Mouse (Mus musculus) Patski (cell line): ENCODE data around the gene Gpx4. TPM values are rescaled to one million over a fixed set of nuclear protein-coding genes. Genes with fewer than 3 reads are reported as not detected.

Source experiments
- ATAC-seq: fragments of 100-300 bp; one replicate; pipeline ENCODE4 v1.8.0; 2021
- CTCF ChIA-PET: fragments of 350-600 bp; sonication (Branson Sonifier 250); formaldehyde crosslinking; loops from one replicate; lab custom pipeline; 2022; ENCODE audit warnings: inconsistent platforms; lab: Charles Lee
- POLR2A ChIA-PET: fragments of 350-600 bp; sonication (Branson Sonifier 250); formaldehyde crosslinking; loops from one replicate; lab custom pipeline; 2022; ENCODE audit warnings: antibody characterized with exemption, inconsistent platforms; lab: Charles Lee
- DNase-seq: peaks from one replicate; pipeline ENCODE4 v3.0.0-alpha.2; 2011; ENCODE audit warnings: low read depth, low spot score
- H3K27me3 ChIP-seq: fragments of 371-371 bp; one replicate; pipeline ENCODE4 v1.5.1; 2021
- CTCF ChIP-seq: fragments of 100-300 bp; IDR thresholded peaks from one replicate; pipeline ENCODE4 v1.5.1; 2021
- in situ Hi-C: fragments of 300-500 bp; cut with MboI; formaldehyde crosslinking; loops from 3 replicates; pipeline ENCODE4 v1.11.1; 2018; ENCODE audit warnings: low pct_unique_long_range_greater_than_20kb, mixed read lengths
- polyA plus RNA-seq: library from polyadenylated mRNA; unstranded; gene quantifications from one replicate; pipeline ENCODE4 v1.2.3, GENCODE M21; 2021

The Gpx4 gene
- polyA plus RNA-seq, 1 experiment from 2014 or later = 916 TPM

DNA sequence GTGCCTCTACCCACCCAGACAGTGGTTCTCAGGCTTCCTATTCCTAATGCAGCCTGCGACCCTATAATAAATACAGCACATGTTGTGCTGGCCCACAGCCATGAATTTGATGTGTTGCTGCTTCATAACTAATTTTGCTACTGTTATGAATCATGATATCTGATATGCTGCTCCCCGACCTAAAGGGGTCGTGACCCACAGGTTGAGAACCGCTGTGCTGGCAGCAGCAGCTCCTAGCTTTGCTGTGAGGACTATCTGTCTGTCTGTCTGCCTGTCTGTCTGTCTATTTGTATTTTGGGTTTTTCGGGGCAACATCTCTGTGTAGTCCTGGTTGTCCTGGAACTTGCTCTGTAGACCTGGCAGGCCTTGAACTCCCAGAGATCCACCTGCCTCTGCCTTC, 23.2 kb upstream of the Gpx4 start:
- H3K27me3 ChIP-seq = no peaks in the 10 kb centered on the region
- TF ChIP-seq CTCF = no peak
- POLR2A ChIA-PET = interaction anchor here (0.7 kb wide), 1 partner anchor 9 kb away, joined by 4 read pairs; no protein-coding TSS in a partner anchor
- in situ Hi-C loops = no loop called here
- CTCF ChIA-PET = interaction anchor here (2.0 kb wide), 1 partner anchor 14 kb away, joined by 6 read pairs; no protein-coding TSS in a partner anchor
- no peak for DNase-seq
- no peak for ATAC-seq

DNA sequence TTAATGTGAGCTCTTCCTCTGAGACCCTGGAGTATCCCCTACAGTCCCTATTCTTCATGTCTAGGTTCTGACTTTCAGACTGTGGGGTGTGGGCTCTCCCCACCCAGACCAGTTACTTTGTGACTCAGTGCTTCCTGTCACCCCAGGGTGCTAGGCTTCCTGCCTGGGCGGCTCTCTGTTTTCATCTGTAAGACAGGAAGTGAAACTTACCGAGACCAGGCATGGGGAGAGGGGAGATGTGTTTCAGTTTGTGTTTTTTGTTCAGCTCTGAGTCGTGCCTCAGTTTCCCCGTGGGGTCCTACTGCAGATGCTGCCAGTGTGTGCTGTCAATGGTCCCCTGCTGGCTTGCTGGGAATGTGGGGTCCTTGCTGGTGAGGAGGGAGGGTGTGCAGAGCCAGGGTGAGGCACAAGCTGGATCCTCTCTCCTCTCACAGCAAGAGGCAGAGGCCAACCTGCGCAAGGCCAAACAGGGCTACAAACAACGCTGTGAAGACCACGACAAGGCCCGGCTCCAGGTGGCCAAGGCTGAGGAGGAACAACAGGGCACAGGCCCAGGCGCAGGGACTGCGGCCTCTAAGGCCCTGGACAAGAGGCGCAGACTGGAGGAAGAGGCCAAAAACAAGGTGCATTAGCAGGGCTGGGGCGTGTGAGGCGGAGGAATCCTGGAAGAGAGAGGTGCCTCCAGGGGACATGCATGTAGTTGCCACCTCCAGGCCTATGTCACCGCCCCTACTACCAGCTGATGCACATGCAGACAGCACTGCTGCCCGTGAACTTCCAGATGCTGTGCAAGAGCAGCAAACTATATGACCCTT, 22.5 kb upstream of the Gpx4 start:
- POLR2A ChIA-PET = no interaction called here
- no peak for ATAC-seq

DNA sequence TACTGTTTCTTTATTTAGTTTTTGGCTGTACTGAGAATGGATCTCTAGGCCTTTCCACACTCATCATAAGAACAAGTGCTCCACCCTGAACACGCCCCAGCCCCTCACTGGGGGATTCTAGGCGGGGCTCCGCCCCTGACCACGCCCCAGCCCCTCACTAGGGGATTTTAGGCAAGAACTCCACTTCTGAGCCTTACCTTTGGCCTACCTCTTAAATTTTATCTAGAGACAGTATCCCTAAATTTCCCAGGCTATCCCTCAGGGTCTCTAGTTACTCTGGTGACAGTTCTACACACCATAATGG, 22.0 kb upstream of the Gpx4 start:
- H3K27me3 ChIP-seq = no peaks in the 10 kb centered on the region
- in situ Hi-C loops = no loop called here
- DNase-seq (no peak), ATAC-seq (no peak)
- ChIA-PET CTCF (interaction anchor here (1.0 kb wide), 1 partner anchor 9 kb away, joined by 4 read pairs; no protein-coding TSS in a partner anchor), POLR2A (no interaction called here)
- TF ChIP-seq CTCF = no peak

More for the DNA sequence above, 22.5 kb upstream of the Gpx4 start:
- TF ChIP-seq CTCF = no peak
- no peaks in the 10 kb centered on the region for H3K27me3 ChIP-seq
- CTCF ChIA-PET = interaction anchor here (1.0 to 2.0 kb wide), 2 partner anchors 9 to 14 kb away, joined by 4 to 6 read pairs; no protein-coding TSS in a partner anchor
- no peak for DNase-seq
- in situ Hi-C loops = no loop called here

DNA sequence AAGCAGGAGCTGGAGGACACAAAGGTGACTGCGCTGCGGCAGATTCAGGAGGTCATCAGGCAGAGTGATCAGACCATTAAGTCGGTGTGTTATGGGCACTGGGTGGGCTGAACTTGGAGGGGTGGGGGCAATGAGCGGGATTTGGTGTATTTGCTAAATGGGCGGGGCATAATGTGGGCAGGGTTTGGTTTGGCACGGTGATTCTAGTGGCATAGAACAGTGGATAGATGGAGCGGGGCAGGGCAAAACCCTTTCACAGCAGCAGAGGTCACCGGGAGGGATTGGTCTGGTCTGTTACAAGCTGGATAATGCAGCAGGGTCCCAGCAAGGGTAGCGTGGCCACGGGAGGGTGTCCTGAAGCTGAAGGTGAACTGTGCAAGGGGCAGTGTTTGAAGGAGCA, 21.5 kb upstream of the Gpx4 start:
- in situ Hi-C loops = no loop called here
- CTCF ChIA-PET = interaction anchor here (1.0 kb wide), 1 partner anchor 8 kb away, joined by 4 read pairs; no protein-coding TSS in a partner anchor

DNA sequence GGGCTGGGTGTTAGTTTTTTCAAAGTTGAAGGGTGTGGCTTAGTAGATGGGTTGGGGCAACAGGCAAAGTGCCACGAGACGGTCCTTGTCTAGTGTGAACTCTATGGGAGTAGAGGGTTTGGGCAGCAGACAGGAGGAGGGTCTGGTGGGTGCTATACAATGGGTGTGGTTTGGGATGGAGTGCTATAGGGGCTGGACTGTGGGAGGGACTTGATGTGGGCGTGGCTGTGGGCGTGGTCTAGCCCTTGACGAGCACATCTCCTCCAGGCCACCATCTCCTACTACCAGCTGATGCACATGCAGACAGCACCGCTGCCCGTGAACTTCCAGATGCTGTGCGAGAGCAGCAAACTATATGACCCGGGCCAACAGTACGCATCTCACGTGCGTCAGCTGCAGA, 21.1 kb upstream of the Gpx4 start:
- CTCF ChIA-PET = interaction anchor here (1.0 kb wide), 1 partner anchor 8 kb away, joined by 4 read pairs; no protein-coding TSS in a partner anchor
- POLR2A ChIA-PET = interaction anchor here (0.6 kb wide), 1 partner anchor 22 kb away, joined by 3 read pairs; no protein-coding TSS in a partner anchor
- no peaks in the 10 kb centered on the region for H3K27me3 ChIP-seq
- in situ Hi-C loops = no loop called here
- ATAC-seq = no peak
- TF ChIP-seq CTCF = no peak
- DNase-seq = no peak

More for the DNA sequence above, 21.5 kb upstream of the Gpx4 start:
- DNase-seq (no peak), ATAC-seq (no peak)
- TF ChIP-seq CTCF = no peak
- POLR2A ChIA-PET = no interaction called here
- H3K27me3 ChIP-seq = no peaks in the 10 kb centered on the region

DNA sequence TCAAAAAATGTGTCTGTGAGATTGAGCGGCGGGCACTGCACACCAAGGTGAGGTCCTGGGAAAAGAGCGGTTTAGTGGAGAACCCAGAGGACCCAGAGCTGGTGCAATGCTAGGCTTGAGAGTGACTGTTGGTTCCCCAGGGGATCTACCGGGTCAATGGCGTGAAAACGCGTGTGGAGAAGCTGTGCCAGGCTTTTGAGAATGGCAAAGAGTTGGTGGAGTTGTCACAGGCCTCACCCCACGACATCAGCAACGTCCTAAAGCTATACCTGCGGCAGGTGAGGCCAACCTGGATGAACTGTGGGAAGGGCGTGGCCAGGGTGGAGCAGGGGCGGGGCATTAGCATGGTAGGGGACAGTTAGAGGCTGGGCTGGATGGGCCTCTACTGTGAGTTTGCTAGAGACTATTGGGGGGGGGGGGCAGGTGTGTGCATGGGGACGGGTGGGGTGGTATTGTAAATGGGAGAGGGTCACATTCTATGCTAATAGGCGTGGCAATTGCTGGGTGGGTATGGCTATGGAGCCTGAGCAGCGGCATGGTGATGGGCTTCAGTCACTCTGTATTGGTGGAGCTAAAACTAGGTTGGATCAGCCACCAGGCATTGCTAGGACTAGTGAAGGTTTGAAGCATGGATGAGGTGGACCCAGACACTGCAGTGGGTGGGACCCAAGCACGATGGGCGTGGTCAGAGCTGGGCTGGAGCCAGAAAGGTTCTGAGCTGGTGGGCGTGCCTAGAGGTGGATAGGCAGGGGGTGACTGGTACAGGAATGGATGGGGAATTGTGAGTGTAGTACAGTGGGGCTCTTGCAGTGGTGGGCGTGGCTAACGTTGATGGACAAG, 19.1 kb upstream of the Gpx4 start:
- ChIA-PET POLR2A (interaction anchor here (1.0 to 1.7 kb wide), 2 partner anchors 26 to 37 kb away, joined by 3 read pairs; no protein-coding TSS in a partner anchor), CTCF (no interaction called here)
- DNase-seq = no peak
- no peak for ATAC-seq
- TF ChIP-seq CTCF = no peak
- H3K27me3 ChIP-seq = no peaks in the 10 kb centered on the region
- in situ Hi-C loops = no loop called here

DNA sequence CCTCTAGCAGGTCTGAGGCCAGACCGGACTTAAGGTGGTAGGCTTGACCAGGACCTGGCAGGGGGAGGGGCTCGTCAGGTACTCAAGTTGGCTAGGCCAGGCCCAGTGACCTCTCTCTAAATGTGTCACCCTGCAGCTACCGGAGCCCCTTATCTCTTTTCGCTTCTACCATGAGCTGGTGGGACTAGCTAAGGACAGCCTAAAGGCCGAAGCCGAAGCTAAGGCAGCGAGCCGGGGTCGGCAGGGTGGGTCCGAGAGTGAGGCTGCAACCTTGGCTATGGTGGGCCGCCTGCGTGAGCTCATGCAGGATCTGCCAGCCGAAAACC, 18.5 kb upstream of the Gpx4 start:
- ATAC-seq (no peak), DNase-seq (no peak)
- CTCF ChIA-PET = no interaction called here
- no peak for TF ChIP-seq CTCF
- in situ Hi-C loops = no loop called here
- H3K27me3 ChIP-seq = no peaks in the 10 kb centered on the region
- POLR2A ChIA-PET = interaction anchor here (1.7 kb wide), 1 partner anchor 26 kb away, joined by 3 read pairs; no protein-coding TSS in a partner anchor

DNA sequence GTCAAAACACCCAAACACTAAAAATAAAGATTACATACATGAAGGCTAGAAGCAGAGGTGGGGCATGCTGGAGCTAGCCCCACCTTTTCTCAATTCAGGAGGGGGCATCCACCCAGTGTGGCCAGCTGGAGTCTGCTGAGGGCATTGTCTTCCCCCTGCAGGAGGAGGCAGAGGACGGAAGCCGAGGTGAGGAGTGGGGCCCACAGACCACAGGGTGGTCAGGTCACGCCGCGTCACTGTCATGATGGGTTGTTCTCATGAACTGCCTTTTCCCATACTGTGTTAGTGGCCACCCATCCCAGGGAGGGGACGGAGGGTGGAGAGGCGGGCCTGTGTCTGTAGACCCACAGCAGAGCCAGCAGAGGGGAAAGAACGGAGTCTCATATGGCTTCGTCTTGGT, 16.8 kb upstream of the Gpx4 start:
- ATAC-seq (no peak), DNase-seq (no peak)
- no peak for TF ChIP-seq CTCF
- CTCF ChIA-PET = interaction anchor here (1.2 to 2.5 kb wide), 2 partner anchors 15 to 45 kb away, joined by 3 to 8 read pairs; partner anchors contain the start of gene Arhgap45
- POLR2A ChIA-PET = no interaction called here
- H3K27me3 ChIP-seq = no peaks in the 10 kb centered on the region
- in situ Hi-C loops = no loop called here

DNA sequence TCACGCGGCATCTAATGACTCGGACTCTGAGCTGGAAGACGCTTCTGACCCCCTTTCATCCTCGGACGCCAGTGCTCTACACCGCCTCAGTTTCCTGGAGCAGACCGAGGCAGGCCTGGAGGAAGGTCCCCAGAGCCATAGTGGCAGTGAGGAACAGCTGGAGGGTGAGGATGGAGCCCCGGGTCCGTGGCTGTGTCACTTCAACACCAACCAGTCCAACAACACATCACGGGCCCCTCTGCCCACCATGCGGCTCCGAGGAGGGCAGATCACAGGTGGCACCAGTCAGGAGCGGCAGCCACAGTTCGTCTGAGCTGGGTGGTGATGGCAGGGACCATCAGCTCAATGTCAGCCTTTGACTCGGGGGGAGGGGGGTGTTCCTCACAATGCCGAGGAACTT, 16.2 kb upstream of the Gpx4 start:
- no peaks in the 10 kb centered on the region for H3K27me3 ChIP-seq
- POLR2A ChIA-PET = no interaction called here
- CTCF ChIA-PET = interaction anchor here (1.0 to 2.5 kb wide), 3 partner anchors 15 to 45 kb away, joined by 3 to 8 read pairs (median 4); partner anchors contain the start of gene Arhgap45
- in situ Hi-C loops = no loop called here
- no peak for TF ChIP-seq CTCF
- ATAC-seq (no peak), DNase-seq (no peak)

DNA sequence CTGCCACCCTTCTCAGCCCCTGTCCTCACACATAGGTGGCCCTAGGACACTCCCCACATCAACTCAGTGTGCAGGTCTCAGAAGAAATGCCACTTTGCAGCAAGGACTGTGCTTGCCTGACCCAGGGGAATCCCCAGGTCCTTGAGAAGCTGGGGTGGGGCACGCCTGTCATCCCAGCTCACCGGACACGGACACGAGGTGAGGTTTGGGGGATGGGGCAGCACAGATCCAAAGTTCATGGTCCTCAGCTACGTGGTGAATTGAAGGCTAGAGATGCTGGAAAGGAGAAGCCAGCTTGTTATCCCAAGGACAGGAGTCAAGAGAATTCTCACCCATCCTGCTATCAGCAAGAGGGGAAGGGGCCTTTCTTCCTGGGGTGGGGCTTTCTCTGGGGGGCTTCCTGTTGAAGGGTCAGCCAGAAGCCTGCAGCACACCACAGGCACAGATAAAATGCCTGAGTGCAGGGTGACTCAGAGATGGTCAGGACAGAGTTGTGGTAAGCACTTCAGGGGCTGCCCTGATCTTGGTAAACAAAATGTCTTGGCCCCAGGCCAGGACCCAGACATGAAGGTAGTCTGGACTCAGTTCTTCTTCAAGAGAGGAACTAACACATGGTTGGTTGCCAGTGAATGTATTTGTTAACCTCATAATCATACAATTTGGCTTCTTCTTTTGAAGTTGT, 14.0 kb upstream of the Gpx4 start:
- CTCF ChIA-PET = interaction anchor here (0.9 to 1.4 kb wide), 5 partner anchors 8 to 132 kb away, joined by 3 to 5 read pairs (median 4); no protein-coding TSS in a partner anchor
- in situ Hi-C loops = no loop called here
- DNase-seq = no peak

More for the DNA sequence above, 14.0 kb upstream of the Gpx4 start:
- ATAC-seq = peak; percentile 32
- no peak for TF ChIP-seq CTCF
- POLR2A ChIA-PET = interaction anchor here (0.6 to 3.5 kb wide), 6 partner anchors 9 to 23 kb away, joined by 3 to 14 read pairs (median 4); no protein-coding TSS in a partner anchor
- no peaks in the 10 kb centered on the region for H3K27me3 ChIP-seq
